Mouse (Mus musculus): Measurements from ENCODE around the gene Mgst2. TPM values are rescaled to one million over a fixed set of nuclear protein-coding genes. Genes with fewer than 3 reads are reported as not detected.

Gene Mgst2
- polyA plus RNA-seq, 1 experiment from 2014 or later = 4.1 TPM

DNA sequence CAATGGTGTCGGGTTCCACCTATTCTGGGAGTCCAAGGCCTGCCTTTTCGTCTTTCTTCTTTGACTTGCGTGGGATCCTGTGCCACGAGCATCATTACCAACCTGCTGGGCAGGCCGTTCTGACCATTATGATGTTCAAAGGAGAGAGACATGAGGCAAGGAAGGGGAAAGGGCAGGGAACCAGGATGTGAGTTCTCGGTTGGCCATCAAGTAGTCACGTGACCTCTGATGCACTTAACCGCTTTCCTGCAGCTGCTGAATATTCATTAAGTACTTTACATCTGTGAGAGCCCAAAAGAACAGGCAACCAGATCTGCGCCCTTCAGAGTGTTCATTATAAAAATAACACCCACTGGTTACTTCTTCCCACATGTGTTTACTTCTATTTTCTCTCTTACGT, 33.0 kb downstream of the Mgst2 start:
- Histone ChIP-seq H3K36me3 (peaks cover 25% of the 10 kb centered on the region), H3K9me3 (no peaks in the 10 kb centered on the region), H3K4me1 (no peaks in the 10 kb centered on the region), H3K27ac (no peak overlapping the region), H3K27me3 (ENCODE audit: insufficient read depth, poor library complexity, severe bottlenecking) (no peaks in the 10 kb centered on the region), H3K4me3 (no peak overlapping the region)
- DNase-seq (ENCODE audit: low spot score) = no peak
- 87% methylated on average over 10 of the region's 10 CpGs for WGBS

- 84% methylated on average over 14 of the region's 14 CpGs for WGBS
Measured at GRCm38 (mm10) chr3:51694576-51694975, 34.4 kb downstream of the Mgst2 start.

GRCm38 (mm10) chr3:51695713-51696112, 35.6 kb downstream of the Mgst2 start:
- no peaks in the 10 kb centered on the region for H3K9me3 ChIP-seq
- no peak overlapping the region for H3K27ac ChIP-seq
- 75% methylated on average over 3 of the region's 3 CpGs for WGBS
- H3K36me3 ChIP-seq = peaks cover 11% of the 10 kb centered on the region; the same call in 1 of the 2 replicates
- no peak for DNase-seq (ENCODE audit: low spot score)
- no peak overlapping the region for H3K4me3 ChIP-seq
- H3K4me1 ChIP-seq = peaks cover 6% of the 10 kb centered on the region
- no peaks in the 10 kb centered on the region for H3K27me3 ChIP-seq (ENCODE audit: insufficient read depth, poor library complexity, severe bottlenecking)

More at GRCm38 (mm10) chr3:51694576-51694975, 34.4 kb downstream of the Mgst2 start:
- no peak overlapping the region for H3K4me3 ChIP-seq
- no peaks in the 10 kb centered on the region for H3K4me1 ChIP-seq
- no peaks in the 10 kb centered on the region for H3K9me3 ChIP-seq
- H3K27me3 ChIP-seq (ENCODE audit: insufficient read depth, poor library complexity, severe bottlenecking) = no peaks in the 10 kb centered on the region
- H3K36me3 ChIP-seq = peaks cover 22% of the 10 kb centered on the region
- no peak for DNase-seq (ENCODE audit: low spot score)
- no peak overlapping the region for H3K27ac ChIP-seq

GRCm38 (mm10) chr3:51697931-51698330, 37.8 kb downstream of the Mgst2 start:
- WGBS = 67% methylated on average over 3 of the region's 3 CpGs

DNA sequence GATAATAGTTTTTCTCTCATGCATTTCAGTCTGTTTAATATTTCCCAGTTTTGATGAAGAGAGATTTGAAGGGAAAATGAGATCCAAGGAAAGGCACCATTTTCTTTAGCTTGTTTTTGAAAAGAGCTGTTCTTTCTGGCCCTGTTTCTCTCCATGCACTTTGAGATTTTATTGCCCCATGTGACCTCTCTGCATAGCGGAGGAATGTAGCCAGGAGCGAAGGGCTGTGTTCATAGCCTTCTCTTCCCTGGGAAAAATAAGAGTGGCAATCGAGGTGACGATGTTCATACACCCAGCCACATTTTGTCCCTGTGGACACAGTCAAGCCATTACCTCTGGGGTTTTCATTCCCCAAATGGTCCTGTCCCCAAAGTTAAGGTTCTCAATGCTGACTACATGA, 40.0 kb downstream of the Mgst2 start:
- Histone ChIP-seq H3K9me3 (no peaks in the 10 kb centered on the region), H3K4me3 (no peak overlapping the region), H3K27me3 (ENCODE audit: insufficient read depth, poor library complexity, severe bottlenecking) (no peaks in the 10 kb centered on the region), H3K4me1 (peaks cover 23% of the 10 kb centered on the region), H3K27ac (peak overlapping the region; percentile 87; the same call in 1 of the 2 replicates), H3K36me3 (peaks cover 4% of the 10 kb centered on the region; the same call in 1 of the 2 replicates)
- no peak for DNase-seq (ENCODE audit: low spot score)
- WGBS = 72% methylated on average over 4 of the region's 4 CpGs

More at GRCm38 (mm10) chr3:51697931-51698330, 37.8 kb downstream of the Mgst2 start:
- no peak for DNase-seq (ENCODE audit: low spot score)
- no peak overlapping the region for H3K27ac ChIP-seq
- no peaks in the 10 kb centered on the region for H3K9me3 ChIP-seq
- H3K36me3 ChIP-seq = peaks cover 4% of the 10 kb centered on the region; the same call in 1 of the 2 replicates
- H3K4me1 ChIP-seq = peaks cover 23% of the 10 kb centered on the region
- H3K27me3 ChIP-seq (ENCODE audit: insufficient read depth, poor library complexity, severe bottlenecking) = no peaks in the 10 kb centered on the region
- no peak overlapping the region for H3K4me3 ChIP-seq

DNA sequence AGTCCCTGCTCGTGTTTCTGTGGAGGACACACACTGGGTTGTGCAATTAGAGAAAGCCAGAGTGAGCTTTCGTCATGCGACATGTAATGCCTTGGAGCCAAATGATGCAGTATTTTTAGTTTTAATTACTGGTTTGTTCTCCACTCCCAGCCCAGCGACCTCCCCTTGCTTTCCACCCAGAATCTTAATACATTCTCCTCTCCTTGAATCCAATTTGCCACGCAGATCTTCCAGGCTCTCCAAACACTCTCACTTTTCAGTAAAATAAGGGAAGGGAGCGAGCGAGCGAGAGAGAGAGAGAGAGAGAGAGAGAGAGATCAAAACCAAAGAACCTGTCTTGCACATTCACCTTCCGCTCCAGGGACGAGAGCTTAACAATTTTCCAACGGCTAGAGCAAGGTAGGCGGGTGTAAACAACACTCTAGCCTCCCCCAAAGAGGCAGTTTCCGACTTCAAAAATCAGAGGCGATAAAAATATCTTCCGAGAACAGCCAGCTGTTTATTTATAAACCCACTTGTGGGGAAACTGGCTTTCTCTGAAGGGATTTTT, 40.6 kb downstream of the Mgst2 start:
- peaks cover 4% of the 10 kb centered on the region; the same call in 1 of the 2 replicates for H3K36me3 ChIP-seq
- no peak for DNase-seq (ENCODE audit: low spot score)
- no peaks in the 10 kb centered on the region for H3K9me3 ChIP-seq
- H3K4me1 ChIP-seq = peaks cover 23% of the 10 kb centered on the region
- peak overlapping the region; percentile 87 for H3K27ac ChIP-seq
- no peaks in the 10 kb centered on the region for H3K27me3 ChIP-seq (ENCODE audit: insufficient read depth, poor library complexity, severe bottlenecking)
- peak overlapping the region; percentile 47 for H3K4me3 ChIP-seq
- 22% methylated on average over 15 of the region's 15 CpGs for WGBS

DNA sequence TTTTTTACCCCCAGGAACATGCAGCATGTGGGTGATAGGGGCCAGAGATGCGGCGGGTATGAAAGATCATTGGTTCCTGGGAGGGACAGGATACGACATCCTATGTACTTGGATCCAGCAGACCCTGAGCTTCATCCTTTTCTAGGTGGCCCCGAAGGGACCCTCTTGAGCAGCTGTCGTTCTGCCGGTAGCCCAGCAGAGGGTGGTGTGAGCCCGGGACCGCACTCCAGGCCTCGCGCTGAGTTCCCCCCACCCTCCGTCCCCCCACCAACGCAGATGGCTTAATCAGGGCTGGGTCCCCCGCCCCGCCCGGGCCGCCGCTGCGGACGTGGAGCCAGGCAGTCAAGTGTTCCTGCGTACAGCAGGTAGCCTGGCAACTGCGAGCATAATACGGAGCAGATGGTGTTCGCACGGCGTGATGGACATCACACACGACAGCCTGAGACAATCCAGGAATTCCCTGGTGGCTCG, 41.2 kb downstream of the Mgst2 start:
- Histone ChIP-seq H3K27me3 (ENCODE audit: insufficient read depth, poor library complexity, severe bottlenecking) (no peaks in the 10 kb centered on the region), H3K9me3 (no peaks in the 10 kb centered on the region)
- WGBS = under 1% methylated on average over 27 of the region's 27 CpGs

DNA sequence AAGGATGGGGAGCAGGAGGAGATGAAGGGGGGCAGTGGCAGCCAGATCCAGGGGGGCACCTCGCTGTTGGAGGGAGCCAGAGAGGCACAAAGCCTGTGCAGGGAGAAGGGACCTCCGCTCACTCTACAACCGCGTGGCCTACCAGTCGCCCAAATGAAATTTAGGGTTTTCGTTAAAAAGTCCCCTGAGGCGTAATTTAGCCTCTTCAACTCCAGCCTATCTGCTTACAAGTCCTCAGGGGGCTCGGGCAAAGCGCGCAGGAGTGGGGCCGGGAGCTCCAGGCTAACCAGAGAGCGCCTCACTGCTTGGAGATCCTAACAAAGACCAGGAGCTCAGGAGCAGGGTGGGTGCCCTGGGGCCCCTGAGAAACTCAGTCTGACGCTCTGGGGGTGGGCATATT, 41.8 kb downstream of the Mgst2 start:
- H3K9me3 ChIP-seq = no peaks in the 10 kb centered on the region
- H3K36me3 ChIP-seq = no peaks in the 10 kb centered on the region
- H3K4me1 ChIP-seq = peaks cover 23% of the 10 kb centered on the region
- H3K27me3 ChIP-seq (ENCODE audit: insufficient read depth, poor library complexity, severe bottlenecking) = no peaks in the 10 kb centered on the region
- peak overlapping the region; percentile 47 for H3K4me3 ChIP-seq
- peak; percentile 81 for DNase-seq (ENCODE audit: low spot score)
- H3K27ac ChIP-seq = peak overlapping the region; percentile 87
- WGBS = 11% methylated on average over 13 of the region's 13 CpGs

More for the DNA sequence above, 41.2 kb downstream of the Mgst2 start:
- Histone ChIP-seq H3K4me1 (peaks cover 23% of the 10 kb centered on the region), H3K36me3 (peaks cover 2% of the 10 kb centered on the region; the same call in 1 of the 2 replicates), H3K27ac (peak overlapping the region; percentile 87), H3K4me3 (peak overlapping the region; percentile 47)
- peak; percentile 94 for DNase-seq (ENCODE audit: low spot score)

DNA sequence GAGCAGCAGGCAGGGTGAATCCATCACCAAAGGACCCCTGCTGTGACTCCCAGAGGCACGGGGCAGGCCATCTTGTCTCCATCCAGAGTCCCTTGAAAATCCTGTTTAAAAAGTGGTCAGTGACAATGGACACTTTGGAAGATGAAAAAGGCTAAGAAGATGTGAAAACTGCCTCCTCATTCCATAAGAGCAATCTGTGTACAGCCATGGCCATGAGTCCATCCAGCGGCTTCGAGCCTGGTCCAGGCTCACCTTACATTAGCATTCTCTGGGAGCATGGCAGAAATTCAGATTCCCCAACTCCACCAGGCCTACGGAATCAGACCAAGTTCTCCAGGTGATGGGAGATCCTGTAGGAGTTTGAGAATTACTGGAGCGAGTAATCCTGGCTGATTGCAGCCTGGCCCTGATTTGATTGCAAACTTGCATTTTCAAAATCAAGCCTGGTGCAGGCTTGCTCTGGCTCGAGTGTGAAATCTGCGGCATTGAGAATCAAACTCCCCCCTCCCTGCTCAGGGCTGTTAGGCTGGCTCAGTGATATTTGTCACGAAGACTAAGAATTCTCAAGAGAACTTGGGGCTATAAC, 42.6 kb downstream of the Mgst2 start:
- DNase-seq (ENCODE audit: low spot score) = no peak
- peaks cover 24% of the 10 kb centered on the region for H3K4me1 ChIP-seq
- H3K27me3 ChIP-seq (ENCODE audit: insufficient read depth, poor library complexity, severe bottlenecking) = no peaks in the 10 kb centered on the region
- no peaks in the 10 kb centered on the region for H3K36me3 ChIP-seq
- no peak overlapping the region for H3K4me3 ChIP-seq
- H3K27ac ChIP-seq = peak overlapping the region; percentile 87; the same call in 1 of the 2 replicates
- no peaks in the 10 kb centered on the region for H3K9me3 ChIP-seq
- WGBS = 83% methylated on average over 8 of the region's 8 CpGs

DNA sequence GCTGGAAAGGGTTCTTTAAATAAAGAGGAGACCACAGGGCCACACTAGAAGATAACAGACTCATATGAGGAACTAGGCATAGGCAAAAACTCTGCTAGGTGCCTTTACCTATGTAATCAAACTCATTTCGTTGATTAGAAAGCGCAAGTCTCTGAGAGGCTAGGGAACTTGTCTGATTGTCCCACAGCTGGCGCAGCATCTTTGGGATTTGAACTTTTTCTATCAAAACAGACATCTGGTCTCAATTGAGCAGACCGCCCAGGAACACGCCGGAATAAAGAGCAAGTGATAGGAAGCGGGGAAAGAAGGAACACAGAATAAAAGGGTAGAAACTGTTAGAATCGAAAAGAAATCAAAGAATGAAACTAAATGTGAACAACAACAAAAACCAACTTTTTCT, 43.3 kb downstream of the Mgst2 start:
- 78% methylated on average over 8 of the region's 8 CpGs for WGBS
- peak overlapping the region; percentile 87; the same call in 1 of the 2 replicates for H3K27ac ChIP-seq

DNA sequence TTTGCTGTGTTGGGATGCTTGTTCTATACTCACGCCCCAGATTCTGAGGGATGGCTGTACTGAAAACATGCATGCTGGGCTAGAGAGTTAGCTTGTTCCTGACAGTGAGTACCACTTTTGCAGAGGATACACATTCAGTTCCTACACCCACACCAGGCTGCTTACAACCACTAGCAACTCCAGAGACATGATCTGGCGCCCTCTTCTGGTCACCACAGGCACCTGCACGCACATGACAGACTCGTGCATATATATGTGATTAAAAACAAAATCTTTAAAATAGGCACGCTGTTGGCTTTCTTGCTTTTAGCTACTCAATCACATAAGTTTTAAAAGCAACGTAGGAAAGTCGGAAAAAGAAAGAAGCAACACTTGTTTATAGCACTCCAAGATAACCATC, 45.1 kb downstream of the Mgst2 start:
- H3K4me1 ChIP-seq = peaks cover 40% of the 10 kb centered on the region
- no peak for DNase-seq (ENCODE audit: low spot score)

More for the DNA sequence above, 43.3 kb downstream of the Mgst2 start:
- H3K4me1 ChIP-seq = peaks cover 30% of the 10 kb centered on the region
- no peak overlapping the region for H3K4me3 ChIP-seq
- no peaks in the 10 kb centered on the region for H3K36me3 ChIP-seq
- no peaks in the 10 kb centered on the region for H3K27me3 ChIP-seq (ENCODE audit: insufficient read depth, poor library complexity, severe bottlenecking)
- H3K9me3 ChIP-seq = no peaks in the 10 kb centered on the region
- DNase-seq (ENCODE audit: low spot score) = no peak

GRCm38 (mm10) chr3:51708375-51708745, 48.2 kb downstream of the Mgst2 start:
- Histone ChIP-seq H3K27ac (peak overlapping the region; percentile 90), H3K4me3 (peak overlapping the region; percentile 44; the same call in 1 of the 2 replicates), H3K36me3 (no peaks in the 10 kb centered on the region), H3K9me3 (no peaks in the 10 kb centered on the region), H3K27me3 (ENCODE audit: insufficient read depth, poor library complexity, severe bottlenecking) (no peaks in the 10 kb centered on the region), H3K4me1 (peaks cover 46% of the 10 kb centered on the region)
- no peak for DNase-seq (ENCODE audit: low spot score)
- WGBS = 46% methylated on average over 1 of the region's 1 CpGs

More for the DNA sequence above, 45.1 kb downstream of the Mgst2 start:
- Histone ChIP-seq H3K27ac (no peak overlapping the region), H3K36me3 (no peaks in the 10 kb centered on the region), H3K27me3 (ENCODE audit: insufficient read depth, poor library complexity, severe bottlenecking) (no peaks in the 10 kb centered on the region), H3K9me3 (no peaks in the 10 kb centered on the region), H3K4me3 (no peak overlapping the region)
- 83% methylated on average over 7 of the region's 7 CpGs for WGBS

DNA sequence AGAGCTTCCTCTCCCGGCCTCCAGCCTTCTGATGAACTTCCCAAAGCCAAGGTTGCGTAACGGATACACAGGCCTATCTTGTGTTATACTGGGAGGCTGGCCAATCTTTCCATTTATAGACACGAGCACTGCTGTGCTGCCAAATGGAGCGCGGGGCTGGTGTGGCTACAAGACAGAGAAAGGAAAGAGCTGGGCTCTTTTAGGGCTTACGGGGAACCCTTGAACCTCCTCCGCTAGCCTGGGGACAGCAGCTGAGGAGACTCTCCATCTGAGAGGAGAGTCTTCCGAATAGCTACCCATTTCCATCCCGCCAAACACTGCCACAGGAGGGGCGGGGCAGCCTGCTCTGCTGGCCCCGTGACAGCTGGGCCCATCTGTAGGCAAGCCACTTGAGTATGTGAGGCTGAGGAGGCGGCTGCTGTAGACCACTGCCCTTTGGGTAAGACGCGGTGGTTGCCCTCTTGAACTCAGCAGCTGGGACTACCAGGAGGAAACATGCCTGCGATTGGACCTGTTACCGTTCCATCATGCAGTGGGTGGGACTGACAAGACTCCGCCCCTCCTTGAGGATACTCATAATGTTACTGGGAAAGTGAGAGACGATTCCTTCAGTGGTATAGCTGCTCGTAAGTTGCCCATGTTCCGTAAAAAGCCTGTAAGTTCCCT, 48.7 kb downstream of the Mgst2 start:
- WGBS = 34% methylated on average over 21 of the region's 21 CpGs
- peak; percentile 86 for DNase-seq (ENCODE audit: low spot score)
- H3K27ac ChIP-seq = peak overlapping the region; percentile 90

More for the DNA sequence above, 48.7 kb downstream of the Mgst2 start:
- Histone ChIP-seq H3K4me1 (peaks cover 51% of the 10 kb centered on the region), H3K9me3 (no peaks in the 10 kb centered on the region), H3K27me3 (ENCODE audit: insufficient read depth, poor library complexity, severe bottlenecking) (no peaks in the 10 kb centered on the region), H3K36me3 (no peaks in the 10 kb centered on the region), H3K4me3 (peak overlapping the region; percentile 44)

Data from heart, embryonic 10.5 days (tissue).